Mouse (Mus musculus): Measurements from ENCODE around the gene Cdc7. TPM values are rescaled to one million over a fixed set of nuclear protein-coding genes. Genes with fewer than 3 reads are reported as not detected.

The Cdc7 gene
- 47.4 and 47.5 TPM in 2 replicates for polyA plus RNA-seq (2015; fragmentation: Nextera tagmentation; extraction: Ambion mirVana)

- peak within 1 kb of the TSS; percentile 92 for H3K4me3 ChIP-seq (replicated peaks)
- H3K36me3 ChIP-seq = no peaks in the 10 kb centered on the region
- 6% methylated on average over 54 of the region's 54 CpGs for WGBS
- H3K4me2 ChIP-seq = peak within 1 kb of the TSS; percentile 87
- H3K9me3 ChIP-seq (replicated peaks) = no peaks in the 10 kb centered on the region
- peak within 1 kb of the TSS; percentile 87 for H3K27ac ChIP-seq (replicated peaks)
- peak; percentile 94 for ATAC-seq (ENCODE audit: low FRiP score)
- peaks cover 13% of the 10 kb centered on the region for H3K4me1 ChIP-seq
- H3K9ac ChIP-seq (replicated peaks) = peak within 1 kb of the TSS; percentile 92
- H3K27me3 ChIP-seq (replicated peaks) = no peaks in the 10 kb centered on the region
Observed at GRCm38 (mm10) chr5:106963584-106964512, at the start of gene Cdc7. TSS of gene Cdc7 (plus strand) at chr5:106964322.

- H3K27me3 ChIP-seq (replicated peaks) = no peaks in the 10 kb centered on the region
- H3K4me1 ChIP-seq = no peaks in the 10 kb centered on the region
- no peak overlapping the region for H3K4me3 ChIP-seq (replicated peaks)
- no peak overlapping the region for H3K9ac ChIP-seq (replicated peaks)
- no peaks in the 10 kb centered on the region for H3K9me3 ChIP-seq (replicated peaks)
- no peaks in the 10 kb centered on the region for H3K36me3 ChIP-seq
- no peak overlapping the region for H3K27ac ChIP-seq (replicated peaks)
- no peak for ATAC-seq (ENCODE audit: low FRiP score)
- H3K4me2 ChIP-seq = no peak overlapping the region
Observed at GRCm38 (mm10) chr5:106919315-106919714, 44.8 kb upstream of the Cdc7 start.

GRCm38 (mm10) chr5:106925488-106926368, 38.4 kb upstream of the Cdc7 start, which contains the start of gene Hfm1:
TSS of gene Hfm1 (minus strand) at chr5:106926321.
- Histone ChIP-seq H3K27me3 (replicated peaks) (no peaks in the 10 kb centered on the region), H3K27ac (replicated peaks) (peak within 1 kb of the TSS; percentile 85), H3K4me1 (peaks cover 12% of the 10 kb centered on the region), H3K9ac (replicated peaks) (peak within 1 kb of the TSS; percentile 57), H3K9me3 (replicated peaks) (no peaks in the 10 kb centered on the region), H3K36me3 (no peaks in the 10 kb centered on the region), H3K4me2 (peak within 1 kb of the TSS; percentile 68), H3K4me3 (replicated peaks) (peak within 1 kb of the TSS; percentile 53)
- ATAC-seq (ENCODE audit: low FRiP score) = peak; percentile 98
- under 1% methylated on average over 62 of the region's 76 CpGs for WGBS

- H3K36me3 ChIP-seq = no peaks in the 10 kb centered on the region
- WGBS = 23% methylated on average over 4 of the region's 4 CpGs
- ATAC-seq (ENCODE audit: low FRiP score) = no peak
Observed at GRCm38 (mm10) chr5:106926369-106926686, 37.8 kb upstream of the Cdc7 start.

GRCm38 (mm10) chr5:106927996-106928395, 36.1 kb upstream of the Cdc7 start:
- H3K9me3 ChIP-seq (replicated peaks) = no peaks in the 10 kb centered on the region
- H3K4me1 ChIP-seq = peaks cover 12% of the 10 kb centered on the region
- H3K27ac ChIP-seq (replicated peaks) = no peak overlapping the region
- H3K36me3 ChIP-seq = no peaks in the 10 kb centered on the region
- H3K4me3 ChIP-seq (replicated peaks) = no peak overlapping the region
- no peak for ATAC-seq (ENCODE audit: low FRiP score)
- no peaks in the 10 kb centered on the region for H3K27me3 ChIP-seq (replicated peaks)
- WGBS = 85% methylated on average over 4 of the region's 4 CpGs
- no peak overlapping the region for H3K4me2 ChIP-seq
- H3K9ac ChIP-seq (replicated peaks) = no peak overlapping the region

More at GRCm38 (mm10) chr5:106926369-106926686, 37.8 kb upstream of the Cdc7 start:
- peaks cover 12% of the 10 kb centered on the region for H3K4me1 ChIP-seq
- no peaks in the 10 kb centered on the region for H3K27me3 ChIP-seq (replicated peaks)
- H3K4me3 ChIP-seq (replicated peaks) = peak overlapping the region; percentile 53
- H3K9ac ChIP-seq (replicated peaks) = peak overlapping the region; percentile 57
- no peaks in the 10 kb centered on the region for H3K9me3 ChIP-seq (replicated peaks)
- peak overlapping the region; percentile 85 for H3K27ac ChIP-seq (replicated peaks)
- H3K4me2 ChIP-seq = peak overlapping the region; percentile 68

GRCm38 (mm10) chr5:106946342-106946741, 17.8 kb upstream of the Cdc7 start:
- Histone ChIP-seq H3K4me1 (no peaks in the 10 kb centered on the region), H3K36me3 (no peaks in the 10 kb centered on the region), H3K27ac (replicated peaks) (no peak overlapping the region), H3K4me2 (no peak overlapping the region), H3K27me3 (replicated peaks) (no peaks in the 10 kb centered on the region), H3K9ac (replicated peaks) (no peak overlapping the region), H3K4me3 (replicated peaks) (no peak overlapping the region), H3K9me3 (replicated peaks) (no peaks in the 10 kb centered on the region)
- 84% methylated on average over 4 of the region's 4 CpGs for WGBS
- no peak for ATAC-seq (ENCODE audit: low FRiP score)

GRCm38 (mm10) chr5:106948683-106949082, 15.4 kb upstream of the Cdc7 start:
- H3K9me3 ChIP-seq (replicated peaks) = no peaks in the 10 kb centered on the region
- 88% methylated on average over 6 of the region's 6 CpGs for WGBS
- H3K36me3 ChIP-seq = no peaks in the 10 kb centered on the region
- no peaks in the 10 kb centered on the region for H3K27me3 ChIP-seq (replicated peaks)
- H3K4me3 ChIP-seq (replicated peaks) = no peak overlapping the region
- H3K4me1 ChIP-seq = no peaks in the 10 kb centered on the region
- ATAC-seq (ENCODE audit: low FRiP score) = no peak
- H3K27ac ChIP-seq (replicated peaks) = no peak overlapping the region
- H3K9ac ChIP-seq (replicated peaks) = no peak overlapping the region
- H3K4me2 ChIP-seq = no peak overlapping the region

- Histone ChIP-seq H3K27ac (replicated peaks) (no peak overlapping the region), H3K4me2 (no peak overlapping the region), H3K4me1 (no peaks in the 10 kb centered on the region), H3K27me3 (replicated peaks) (no peaks in the 10 kb centered on the region), H3K36me3 (no peaks in the 10 kb centered on the region), H3K9ac (replicated peaks) (no peak overlapping the region), H3K9me3 (replicated peaks) (no peaks in the 10 kb centered on the region), H3K4me3 (replicated peaks) (no peak overlapping the region)
- no peak for ATAC-seq (ENCODE audit: low FRiP score)
- 72% methylated on average over 3 of the region's 3 CpGs for WGBS
Observed at GRCm38 (mm10) chr5:106956467-106956866, 7.7 kb upstream of the Cdc7 start.

GRCm38 (mm10) chr5:106959031-106959430, 5.1 kb upstream of the Cdc7 start:
- H3K36me3 ChIP-seq = no peaks in the 10 kb centered on the region
- ATAC-seq (ENCODE audit: low FRiP score) = no peak
- H3K27ac ChIP-seq (replicated peaks) = no peak overlapping the region
- H3K9me3 ChIP-seq (replicated peaks) = no peaks in the 10 kb centered on the region
- H3K4me1 ChIP-seq = peaks cover 3% of the 10 kb centered on the region; the same call in 1 of the 2 replicates
- no peak overlapping the region for H3K4me3 ChIP-seq (replicated peaks)
- 79% methylated on average over 3 of the region's 3 CpGs for WGBS
- no peak overlapping the region for H3K9ac ChIP-seq (replicated peaks)
- H3K27me3 ChIP-seq (replicated peaks) = no peaks in the 10 kb centered on the region
- H3K4me2 ChIP-seq = no peak overlapping the region

GRCm38 (mm10) chr5:106960451-106960850, 3.7 kb upstream of the Cdc7 start:
- H3K36me3 ChIP-seq = no peaks in the 10 kb centered on the region
- 91% methylated on average over 2 of the region's 2 CpGs for WGBS
- no peak for ATAC-seq (ENCODE audit: low FRiP score)
- no peaks in the 10 kb centered on the region for H3K9me3 ChIP-seq (replicated peaks)
- no peaks in the 10 kb centered on the region for H3K27me3 ChIP-seq (replicated peaks)
- H3K27ac ChIP-seq (replicated peaks) = no peak overlapping the region
- peaks cover 11% of the 10 kb centered on the region for H3K4me1 ChIP-seq
- H3K4me3 ChIP-seq (replicated peaks) = no peak overlapping the region
- H3K9ac ChIP-seq (replicated peaks) = no peak overlapping the region
- no peak overlapping the region for H3K4me2 ChIP-seq

GRCm38 (mm10) chr5:106964513-106965014, 442 bp downstream of the Cdc7 start:
- H3K27ac ChIP-seq (replicated peaks) = peak overlapping the region; percentile 87
- peak overlapping the region; percentile 87 for H3K4me2 ChIP-seq
- WGBS = 1% methylated on average over 41 of the region's 41 CpGs
- H3K36me3 ChIP-seq = no peaks in the 10 kb centered on the region
- ATAC-seq (ENCODE audit: low FRiP score) = peak; percentile 90
- no peaks in the 10 kb centered on the region for H3K9me3 ChIP-seq (replicated peaks)
- H3K4me3 ChIP-seq (replicated peaks) = peak overlapping the region; percentile 92
- peaks cover 13% of the 10 kb centered on the region for H3K4me1 ChIP-seq
- no peaks in the 10 kb centered on the region for H3K27me3 ChIP-seq (replicated peaks)
- peak overlapping the region; percentile 92 for H3K9ac ChIP-seq (replicated peaks)

Data from neural tube, embryonic 15.5 days (tissue).